In genomic region chr10:3281047-3281446, GRCm38 (mm10) we compare ENCODE assay signal across 11 mouse cellular contexts. TPM values are rescaled to one million over a fixed set of nuclear protein-coding genes. Genes with fewer than 3 reads are reported as not detected.
DNase-seq lines count a peak whose midpoint lies in the region; ATAC-seq and TF ChIP-seq lines count a peak whose summit lies in the region.
"Had no signal": no experiment of that assay in that cellular context is flagged by ENCODE, and none has a peak within 500 bp of the region (broad histone marks: within the 10 kb centered on the region; RNA-seq: fewer than 3 reads in every experiment).

No protein-coding gene starts in this region.

- intact Hi-C loops in left cerebral cortex, postnatal 36 days (cut with DNase I), result no loop called here

- no peak overlapping the region for H3K27ac ChIP-seq in embryonic facial prominence, embryonic 13.5 days
- H3K27ac ChIP-seq in embryonic facial prominence, embryonic 10.5 days (replicated peaks), result no peak overlapping the region
- H3K27ac ChIP-seq in liver, adult 2 months (replicated peaks; ENCODE audit: insufficient read depth, low read depth, low read length), result no peak overlapping the region
- H3K27ac ChIP-seq: hindbrain, embryonic 15.5 days; limb, embryonic 12.5 days had no signal

- TF ChIP-seq CTCF in liver, adult 2 months (IDR thresholded peaks at IDR 0.05; ENCODE audit: low read depth, low read length), result no peak

- no peaks in the 10 kb centered on the region for H3K36me3 ChIP-seq in embryonic facial prominence, embryonic 13.5 days
- H3K36me3 ChIP-seq in embryonic facial prominence, embryonic 10.5 days (replicated peaks), result no peaks in the 10 kb centered on the region
- no peaks in the 10 kb centered on the region for H3K36me3 ChIP-seq in liver, adult 2 months (ENCODE audit: control insufficient read depth, insufficient read depth, low read length)
- H3K36me3 ChIP-seq: hindbrain, embryonic 15.5 days; limb, embryonic 12.5 days had no signal

- no peak overlapping the region for H3K9ac ChIP-seq in embryonic facial prominence, embryonic 13.5 days
- H3K9ac ChIP-seq in liver, adult 2 months (ENCODE audit: low read depth, low read length), result no peak overlapping the region
- H3K9ac ChIP-seq: hindbrain, embryonic 15.5 days; limb, embryonic 12.5 days had no signal

- H3K4me2 ChIP-seq in embryonic facial prominence, embryonic 13.5 days, result no peak overlapping the region
- H3K4me2 ChIP-seq: hindbrain, embryonic 15.5 days; limb, embryonic 12.5 days had no signal

- DNase-seq in embryonic facial prominence, embryonic 10.5 days (ENCODE audit: low spot score), result no peak
- DNase-seq in liver, adult 2 months (ENCODE audit: extremely low read depth, low read depth, low spot score), result peak; percentile 61
- DNase-seq in liver, result no peak
- DNase-seq in adrenal gland, postnatal 36 days, result peak; percentile 23 to 40
- no peak for DNase-seq in left cerebral cortex, postnatal 36 days (ENCODE audit: low spot score in 2 of 2)
- DNase-seq in neural tube, embryonic 10.5 days (ENCODE audit: extremely low spot score, low spot score), result no peak

- H3K4me1 ChIP-seq in embryonic facial prominence, embryonic 13.5 days, result no peaks in the 10 kb centered on the region
- H3K4me1 ChIP-seq in embryonic facial prominence, embryonic 10.5 days, result no peaks in the 10 kb centered on the region
- no peaks in the 10 kb centered on the region for H3K4me1 ChIP-seq in liver, adult 2 months (ENCODE audit: control insufficient read depth, insufficient read depth, low read length)
- H3K4me1 ChIP-seq: hindbrain, embryonic 15.5 days; limb, embryonic 12.5 days had no signal

- no peaks in the 10 kb centered on the region for H3K27me3 ChIP-seq in embryonic facial prominence, embryonic 13.5 days
- H3K27me3 ChIP-seq in embryonic facial prominence, embryonic 10.5 days (replicated peaks; ENCODE audit: low read depth, poor library complexity, severe bottlenecking), result no peaks in the 10 kb centered on the region
- H3K27me3 ChIP-seq in liver, adult 2 months (ENCODE audit: control insufficient read depth, insufficient read depth, low read length), result no peaks in the 10 kb centered on the region
- H3K27me3 ChIP-seq: hindbrain, embryonic 15.5 days; limb, embryonic 12.5 days had no signal

- no peaks in the 10 kb centered on the region for H3K79me2 ChIP-seq in liver, adult 2 months (ENCODE audit: control insufficient read depth, insufficient read depth, low read length)

- no peak overlapping the region for H3K4me3 ChIP-seq in embryonic facial prominence, embryonic 13.5 days
- H3K4me3 ChIP-seq in embryonic facial prominence, embryonic 10.5 days, result no peak overlapping the region
- H3K4me3 ChIP-seq in liver, adult 2 months (ENCODE audit: insufficient read depth, low read depth, low read length), result no peak overlapping the region
- H3K4me3 ChIP-seq: hindbrain, embryonic 15.5 days; limb, embryonic 12.5 days had no signal

- WGBS in embryonic facial prominence, embryonic 13.5 days, result 87% methylated on average over 2 of the region's 2 CpGs
- WGBS in embryonic facial prominence, embryonic 10.5 days, result 92% methylated on average over 2 of the region's 2 CpGs
- 89% methylated on average over 2 of the region's 2 CpGs for WGBS in liver, adult 2 months

- ATAC-seq in embryonic facial prominence, embryonic 13.5 days (ENCODE audit: insufficient number of reproducible peaks, insufficient read depth, low FRiP score, low TSS enrichment, low read depth), result 0 out of 2 replicates have a peak, but pooled peaks have one; percentile 52
- peak; percentile 100 for ATAC-seq in megakaryocyte progenitor cell, adult 5-6 weeks (replicated peaks; ENCODE audit: poor library complexity)
- ATAC-seq: forebrain, embryonic 16.5 days had no signal

- no peak for TF ChIP-seq POLR2A in liver, adult 2 months (IDR thresholded peaks at IDR 0.05; ENCODE audit: extremely low read depth, insufficient read depth, low read length)

- H3K9me3 ChIP-seq in embryonic facial prominence, embryonic 13.5 days, result no peaks in the 10 kb centered on the region
- H3K9me3 ChIP-seq in embryonic facial prominence, embryonic 10.5 days, result 0 out of 2 replicates have a peak, but pooled peaks cover under 1% of the 10 kb centered on the region
- H3K9me3 ChIP-seq: hindbrain, embryonic 15.5 days; limb, embryonic 12.5 days had no signal

RNA-seq across cellular contexts. Expression of gene H60c, which starts 13.5 kb away (rescaled TPM):
- polyA plus RNA-seq in embryonic facial prominence, embryonic 13.5 days (2015; fragmentation: Nextera tagmentation; extraction: Ambion mirVana), result 1.3 and 1.5 TPM in 2 replicates
- polyA plus RNA-seq in embryonic facial prominence, embryonic 10.5 days (2016; fragmentation: Nextera tagmentation; extraction: Ambion mirVana), result not detected in 2 replicates
- total RNA-seq in liver, adult 2 months (2014; rRNA removed), result not detected in 2 replicates
- polyA plus RNA-seq in liver, adult 2 months (2012; rRNA removed), result not detected in 2 replicates
- total RNA-seq in adrenal gland, postnatal 36 days (2021), result not detected
- not detected in 2 replicates for total RNA-seq in megakaryocyte progenitor cell, adult 5-6 weeks (2015)
- not detected in 2 replicates for total RNA-seq in megakaryocyte progenitor cell, adult 5-6 weeks (2017)
- total RNA-seq in left cerebral cortex, postnatal 36 days (2021), result not detected
- polyA plus RNA-seq: forebrain, embryonic 16.5 days; hindbrain, embryonic 15.5 days; limb, embryonic 12.5 days had no signal

Comparison
In these comparisons a context has a peak if more than half of its experiments do, and no peak if none do; other contexts are left out.
1. DNase-seq: peak in liver, adult 2 months (single experiment) and adrenal gland, postnatal 36 days (2 of 2); none in embryonic facial prominence, embryonic 10.5 days (single experiment), liver (single experiment), left cerebral cortex, postnatal 36 days (0 of 2) and neural tube, embryonic 10.5 days (single experiment).